Mouse (Mus musculus): Measurements from ENCODE around the gene Fzd5. TPM values are rescaled to one million over a fixed set of nuclear protein-coding genes. Genes with fewer than 3 reads are reported as not detected.

The Fzd5 gene
- polyA plus RNA-seq, 1 experiment: 133 TPM

DNA sequence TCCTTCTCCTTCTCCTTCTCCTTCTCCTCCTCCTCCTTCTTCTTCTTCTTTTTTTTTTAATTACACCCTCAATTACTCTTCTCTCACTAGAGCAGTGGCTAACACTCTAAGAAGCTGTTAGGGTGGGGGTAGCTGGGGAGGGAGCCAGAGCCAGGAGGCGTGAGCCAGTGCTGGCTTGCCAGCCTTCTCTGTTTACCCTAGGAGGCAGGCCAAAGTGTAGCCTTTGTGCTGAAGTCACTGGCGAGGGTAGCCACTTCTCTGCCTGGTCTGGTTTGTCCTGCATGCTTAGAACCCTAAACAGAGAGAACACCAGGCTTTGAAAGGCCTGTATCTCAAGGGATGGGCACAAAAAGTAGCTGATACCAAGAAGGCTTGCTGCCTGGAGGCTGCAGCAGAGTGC lies 19.7 kb upstream of the Fzd5 start:
- no peak overlapping the region for H3K27ac ChIP-seq (ENCODE audit: insufficient read depth, low read depth, low read length)
- H3K4me1 ChIP-seq (ENCODE audit: control insufficient read depth, insufficient read depth, insufficient read length, low read length): peaks cover 28% of the 10 kb centered on the region
- no peak overlapping the region for H3K4me3 ChIP-seq (ENCODE audit: low read depth, low read length)
- H3K27me3 ChIP-seq (ENCODE audit: control insufficient read depth, insufficient read depth, low read length): no peaks in the 10 kb centered on the region
- no peak for TF ChIP-seq POLR2A (IDR thresholded peaks at IDR 0.05; ENCODE audit: low read depth, low read length)
- no peak for TF ChIP-seq CTCF (IDR thresholded peaks at IDR 0.05; ENCODE audit: extremely low read depth, insufficient read length, insufficient replicate concordance, low read depth, low read length)
- 25% methylated on average over 2 of the region's 2 CpGs for WGBS
- H3K36me3 ChIP-seq (ENCODE audit: control insufficient read depth, insufficient read depth, low read length): no peaks in the 10 kb centered on the region

DNA sequence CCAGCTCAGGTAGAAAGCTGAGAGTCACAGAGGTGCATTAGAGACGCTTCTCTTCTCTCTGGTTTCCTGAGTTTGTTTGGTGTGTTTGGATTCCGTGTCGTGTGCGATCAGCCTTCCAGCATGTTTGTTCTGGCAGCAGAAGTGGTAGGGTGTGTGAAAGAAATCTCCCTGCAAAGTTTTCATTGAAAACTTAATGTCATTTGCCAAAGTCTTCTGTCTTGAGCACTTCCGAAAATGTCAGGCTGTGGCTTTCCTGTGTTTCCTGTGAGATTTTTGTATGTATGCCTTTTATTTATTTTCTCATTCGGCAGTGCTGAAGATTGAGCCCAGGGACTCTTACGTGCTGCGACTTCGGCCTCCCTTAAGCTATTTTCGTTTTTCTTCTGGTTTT lies 19.1 kb upstream of the Fzd5 start:
- Histone ChIP-seq H3K27me3 (ENCODE audit: control insufficient read depth, insufficient read depth, low read length) (no peaks in the 10 kb centered on the region), H3K27ac (ENCODE audit: insufficient read depth, low read depth, low read length) (peak overlapping the region; percentile 12; the same call in 1 of the 2 replicates), H3K4me3 (ENCODE audit: low read depth, low read length) (no peak overlapping the region), H3K4me1 (ENCODE audit: control insufficient read depth, insufficient read depth, insufficient read length, low read length) (peaks cover 24% of the 10 kb centered on the region; the same call in 1 of the 2 replicates), H3K36me3 (ENCODE audit: control insufficient read depth, insufficient read depth, low read length) (no peaks in the 10 kb centered on the region)
- 47% methylated on average over 10 of the region's 10 CpGs for WGBS
- no peak for TF ChIP-seq CTCF (IDR thresholded peaks at IDR 0.05; ENCODE audit: extremely low read depth, insufficient read length, insufficient replicate concordance, low read depth, low read length)
- no peak for TF ChIP-seq POLR2A (IDR thresholded peaks at IDR 0.05; ENCODE audit: low read depth, low read length)

GRCm38 (mm10) chr1:64755971-64756639 lies 18.6 kb upstream of the Fzd5 start:
- Histone ChIP-seq H3K36me3 (ENCODE audit: control insufficient read depth, insufficient read depth, low read length) (no peaks in the 10 kb centered on the region), H3K4me1 (ENCODE audit: control insufficient read depth, insufficient read depth, insufficient read length, low read length) (peaks cover 21% of the 10 kb centered on the region; the same call in 1 of the 2 replicates), H3K27ac (ENCODE audit: insufficient read depth, low read depth, low read length) (peak overlapping the region; percentile 12; the same call in 1 of the 2 replicates), H3K4me3 (ENCODE audit: low read depth, low read length) (no peak overlapping the region), H3K27me3 (ENCODE audit: control insufficient read depth, insufficient read depth, low read length) (no peaks in the 10 kb centered on the region)
- WGBS: 54% methylated on average over 7 of the region's 7 CpGs
- TF ChIP-seq CTCF (IDR thresholded peaks at IDR 0.05; ENCODE audit: extremely low read depth, insufficient read length, insufficient replicate concordance, low read depth, low read length) (no peak), POLR2A (IDR thresholded peaks at IDR 0.05; ENCODE audit: low read depth, low read length) (no peak)

DNA sequence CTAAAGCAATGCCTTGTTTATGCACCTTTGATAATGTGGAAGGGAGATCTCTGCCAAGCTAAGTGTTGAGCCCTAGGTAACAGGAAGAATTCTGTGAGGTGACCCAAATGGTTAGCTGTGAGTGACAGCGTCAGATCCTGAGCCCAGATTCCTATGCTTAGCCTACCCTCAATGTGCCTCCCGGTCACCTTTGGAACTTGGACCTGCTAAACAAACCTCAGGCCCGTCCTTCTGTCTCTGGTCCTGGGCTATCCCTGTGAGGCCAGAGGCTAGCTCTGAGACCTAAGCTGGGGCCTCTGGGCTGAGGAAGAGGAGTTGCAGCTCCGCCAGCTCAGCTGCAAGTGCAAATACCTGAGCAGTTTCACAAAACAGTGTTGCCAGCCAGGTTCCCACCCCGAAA lies 17.1 kb upstream of the Fzd5 start:
- Histone ChIP-seq H3K27ac (ENCODE audit: insufficient read depth, low read depth, low read length) (no peak overlapping the region), H3K4me1 (ENCODE audit: control insufficient read depth, insufficient read depth, insufficient read length, low read length) (peaks cover 21% of the 10 kb centered on the region; the same call in 1 of the 2 replicates), H3K4me3 (ENCODE audit: low read depth, low read length) (no peak overlapping the region), H3K27me3 (ENCODE audit: control insufficient read depth, insufficient read depth, low read length) (no peaks in the 10 kb centered on the region), H3K36me3 (ENCODE audit: control insufficient read depth, insufficient read depth, low read length) (no peaks in the 10 kb centered on the region)
- WGBS: 55% methylated on average over 5 of the region's 5 CpGs
- no peak for TF ChIP-seq CTCF (IDR thresholded peaks at IDR 0.05; ENCODE audit: extremely low read depth, insufficient read length, insufficient replicate concordance, low read depth, low read length)
- TF ChIP-seq POLR2A (IDR thresholded peaks at IDR 0.05; ENCODE audit: low read depth, low read length): no peak

GRCm38 (mm10) chr1:64753668-64754067 lies 16.1 kb upstream of the Fzd5 start:
- Histone ChIP-seq H3K27ac (ENCODE audit: insufficient read depth, low read depth, low read length) (no peak overlapping the region), H3K36me3 (ENCODE audit: control insufficient read depth, insufficient read depth, low read length) (no peaks in the 10 kb centered on the region), H3K27me3 (ENCODE audit: control insufficient read depth, insufficient read depth, low read length) (no peaks in the 10 kb centered on the region), H3K4me3 (ENCODE audit: low read depth, low read length) (no peak overlapping the region), H3K4me1 (ENCODE audit: control insufficient read depth, insufficient read depth, insufficient read length, low read length) (peaks cover 21% of the 10 kb centered on the region; the same call in 1 of the 2 replicates)
- TF ChIP-seq CTCF (IDR thresholded peaks at IDR 0.05; ENCODE audit: extremely low read depth, insufficient read length, insufficient replicate concordance, low read depth, low read length) (no peak), POLR2A (IDR thresholded peaks at IDR 0.05; ENCODE audit: low read depth, low read length) (no peak)
- WGBS: 44% methylated on average over 7 of the region's 7 CpGs

- H3K36me3 ChIP-seq (ENCODE audit: control insufficient read depth, insufficient read depth, low read length): no peaks in the 10 kb centered on the region
- H3K27ac ChIP-seq (ENCODE audit: insufficient read depth, low read depth, low read length): no peak overlapping the region
- TF ChIP-seq POLR2A (IDR thresholded peaks at IDR 0.05; ENCODE audit: low read depth, low read length) (no peak), CTCF (IDR thresholded peaks at IDR 0.05; ENCODE audit: extremely low read depth, insufficient read length, insufficient replicate concordance, low read depth, low read length) (no peak)
- WGBS: 74% methylated on average over 8 of the region's 8 CpGs
- H3K4me3 ChIP-seq (ENCODE audit: low read depth, low read length): no peak overlapping the region
- no peaks in the 10 kb centered on the region for H3K27me3 ChIP-seq (ENCODE audit: control insufficient read depth, insufficient read depth, low read length)
- peaks cover 21% of the 10 kb centered on the region; the same call in 1 of the 2 replicates for H3K4me1 ChIP-seq (ENCODE audit: control insufficient read depth, insufficient read depth, insufficient read length, low read length)
Measured at GRCm38 (mm10) chr1:64753109-64753508, 15.6 kb upstream of the Fzd5 start.

DNA sequence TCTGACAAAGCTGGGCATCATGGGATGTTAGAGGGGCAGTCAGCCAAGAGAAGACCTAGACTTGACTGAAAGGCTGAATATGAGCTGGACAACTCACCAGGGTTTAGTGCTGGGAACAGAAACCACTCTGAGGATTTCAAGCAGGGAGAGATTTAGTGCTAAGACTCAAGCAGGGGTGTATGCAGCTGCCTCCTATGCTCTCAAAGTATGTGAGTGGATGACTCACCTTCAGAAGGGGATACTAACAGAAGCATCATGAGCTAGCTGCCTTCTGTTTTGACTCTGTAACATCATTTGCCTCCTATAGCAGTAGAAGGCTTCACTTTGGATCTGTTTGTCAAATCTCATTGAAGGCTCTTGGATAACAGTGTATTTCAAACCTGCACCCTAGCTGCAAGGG lies 7.1 kb upstream of the Fzd5 start:
- Histone ChIP-seq H3K27me3 (ENCODE audit: control insufficient read depth, insufficient read depth, low read length) (no peaks in the 10 kb centered on the region), H3K36me3 (ENCODE audit: control insufficient read depth, insufficient read depth, low read length) (no peaks in the 10 kb centered on the region), H3K4me1 (ENCODE audit: control insufficient read depth, insufficient read depth, insufficient read length, low read length) (peaks cover 8% of the 10 kb centered on the region; the same call in 1 of the 2 replicates), H3K27ac (ENCODE audit: insufficient read depth, low read depth, low read length) (no peak overlapping the region), H3K4me3 (ENCODE audit: low read depth, low read length) (no peak overlapping the region)
- TF ChIP-seq CTCF (IDR thresholded peaks at IDR 0.05; ENCODE audit: extremely low read depth, insufficient read length, insufficient replicate concordance, low read depth, low read length) (no peak), POLR2A (IDR thresholded peaks at IDR 0.05; ENCODE audit: low read depth, low read length) (no peak)

Data from small intestine, adult 2 months (tissue).